Mouse (Mus musculus) layer of hippocampus, adult 2 months (tissue): ENCODE data around the gene Acer1. TPM values are rescaled to one million over a fixed set of nuclear protein-coding genes. Genes with fewer than 3 reads are reported as not detected.

Experiments
- DNase-seq, 2 experiments: peaks; one replicate each; pipeline ENCODE4 v3.0.0; 2022; ENCODE audit warnings: low spot score in 2 of 2
- H3K27ac ChIP-seq: fragments of 200-600 bp; 2 replicates; pipeline ENCODE4 v1.8.1; 2022
- H3K4me3 ChIP-seq: fragments of 200-600 bp; 2 replicates; pipeline ENCODE4 v1.8.1; 2022; ENCODE audit warnings: mild to moderate bottlenecking
- CTCF ChIP-seq: fragments of 200-600 bp; conservative IDR thresholded peaks from 2 replicates; pipeline ENCODE4 v1.8.1; 2022; ENCODE audit warnings: antibody characterized with exemption, mild to moderate bottlenecking, moderate library complexity
- total RNA-seq, 2 experiments: library from RNA; stranded (reverse); gene quantifications; 2 replicates each; pipeline ENCODE4 v1.2.3; 2021

The Acer1 gene
- total RNA-seq, 2 experiments from 2014 or later = not detected

DNA sequence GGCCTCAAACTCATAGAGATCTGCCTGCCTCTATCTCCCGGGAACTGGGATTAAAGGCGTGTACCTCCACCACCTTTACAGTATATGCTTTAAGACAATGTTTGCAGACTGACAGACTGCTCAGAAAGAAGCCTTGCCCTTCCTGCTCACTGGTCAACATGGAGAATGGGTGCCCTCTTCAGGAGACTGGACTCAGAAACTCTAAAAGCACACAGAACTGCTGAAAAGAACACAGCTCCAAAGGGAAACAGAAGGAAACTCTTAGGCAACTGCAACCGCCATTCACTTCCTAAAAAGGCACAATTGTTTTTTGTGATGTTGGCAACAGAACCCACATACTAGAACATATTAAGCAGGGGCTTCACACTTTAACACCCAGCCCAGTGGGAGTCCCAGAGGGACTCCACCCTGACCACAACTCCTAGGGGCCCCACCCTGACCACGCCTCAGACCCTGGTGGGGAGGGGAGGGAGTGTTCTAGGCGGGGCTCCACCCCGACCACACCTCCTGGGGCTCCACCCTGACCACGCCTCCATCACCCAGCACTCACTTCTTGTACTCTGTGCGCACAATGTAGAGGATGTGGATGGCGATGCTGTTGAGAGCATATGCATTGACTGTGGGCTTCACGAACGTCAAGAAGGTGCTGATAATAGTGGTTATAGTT, 24.0 kb downstream of the Acer1 start:
- DNase-seq = no peak
- H3K27ac ChIP-seq = no peak overlapping the region
- peak; percentile 35 for TF ChIP-seq CTCF
- H3K4me3 ChIP-seq = no peak overlapping the region

DNA sequence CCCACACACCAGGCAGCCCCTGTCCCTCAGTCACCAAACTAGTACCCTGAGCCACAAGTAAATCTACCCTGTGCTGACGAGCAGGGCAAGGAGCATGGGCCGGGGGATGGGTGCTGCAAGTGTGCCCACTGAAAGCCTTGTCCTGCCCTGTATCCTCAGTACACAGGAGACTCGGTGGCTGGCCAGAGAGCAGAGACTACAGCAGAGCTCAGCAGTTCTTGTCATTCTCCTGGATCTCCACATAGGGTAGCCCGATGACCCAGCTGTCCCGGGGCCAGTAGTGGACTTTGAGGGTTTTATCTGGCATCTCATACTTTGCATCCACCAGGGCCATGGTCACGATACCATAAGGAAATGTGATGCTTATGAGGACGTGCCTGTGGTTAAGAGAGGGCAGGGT, 27.1 kb downstream of the Acer1 start:
- no peak for TF ChIP-seq CTCF
- DNase-seq = no peak
- Histone ChIP-seq H3K4me3 (no peak overlapping the region), H3K27ac (no peak overlapping the region)

DNA sequence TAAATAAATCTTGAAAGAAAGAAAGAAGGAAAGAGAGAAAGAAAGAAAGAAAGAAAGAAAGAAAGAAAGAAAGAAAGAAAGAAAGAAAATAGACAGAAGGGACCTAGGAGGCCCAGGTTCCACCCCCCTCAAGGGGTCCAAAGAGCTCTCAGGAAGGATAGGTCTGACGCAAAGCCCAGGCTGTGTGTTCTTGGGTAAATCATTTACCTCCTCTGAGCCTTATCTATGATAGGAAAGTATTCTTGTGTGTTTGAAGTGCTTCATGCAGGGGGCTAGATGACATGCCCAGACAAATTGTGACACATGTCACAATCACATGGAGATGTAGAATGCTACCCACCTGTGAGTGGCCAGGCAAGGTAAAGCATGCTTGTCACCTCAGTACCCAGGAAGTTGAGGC, 29.3 kb downstream of the Acer1 start:
- H3K4me3 ChIP-seq = no peak overlapping the region
- H3K27ac ChIP-seq = no peak overlapping the region
- DNase-seq = no peak
- no peak for TF ChIP-seq CTCF

GRCm38 (mm10) chr17:56950915-56951314, 31.0 kb downstream of the Acer1 start:
- peak; percentile 90 for TF ChIP-seq CTCF
- H3K4me3 ChIP-seq = no peak overlapping the region
- DNase-seq = peak in 1 of 2 experiments; percentile 49
- H3K27ac ChIP-seq = no peak overlapping the region

DNA sequence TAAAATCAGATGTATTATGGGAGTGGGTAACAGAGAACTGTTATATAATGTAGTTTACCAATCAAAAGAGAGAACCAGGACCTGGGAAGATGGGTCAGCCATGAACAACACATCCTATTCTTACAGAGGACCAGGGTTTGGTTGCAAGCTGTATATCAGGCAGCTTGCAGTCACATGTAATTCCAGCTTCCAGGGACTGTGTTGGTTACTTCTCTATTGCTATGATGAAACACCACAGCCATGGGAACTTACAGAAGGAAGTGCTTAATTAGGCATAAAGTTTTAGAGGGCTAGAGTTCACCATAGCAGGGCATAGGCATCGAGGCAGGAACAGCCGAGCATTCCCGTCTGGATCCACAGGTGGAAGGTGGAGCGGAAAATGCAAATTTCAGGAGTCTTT, 43.2 kb downstream of the Acer1 start:
- no peak for TF ChIP-seq CTCF
- Histone ChIP-seq H3K27ac (no peak overlapping the region), H3K4me3 (no peak overlapping the region)
- no peak for DNase-seq

DNA sequence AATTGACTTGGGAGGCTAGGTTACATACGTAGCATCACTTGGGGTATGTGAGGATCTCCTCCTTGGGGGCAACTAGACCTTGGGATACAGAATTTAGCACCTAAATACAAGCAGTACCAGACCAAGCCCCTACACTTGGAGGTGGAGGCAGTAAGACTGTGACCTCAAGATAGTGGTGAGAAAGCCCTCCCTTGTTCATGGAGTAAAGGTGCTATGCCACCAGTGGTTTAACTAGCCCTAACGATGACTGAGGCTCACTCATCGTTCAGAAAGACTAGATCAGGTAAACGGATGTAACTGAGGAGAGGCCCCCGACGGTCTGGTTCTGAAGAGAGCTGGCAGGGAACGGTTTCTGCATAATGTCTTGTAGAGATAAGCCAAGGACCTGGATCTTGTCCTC, 45.2 kb downstream of the Acer1 start:
- H3K4me3 ChIP-seq = no peak overlapping the region
- DNase-seq = no peak
- no peak overlapping the region for H3K27ac ChIP-seq
- no peak for TF ChIP-seq CTCF

GRCm38 (mm10) chr17:56935363-56936131, 46.4 kb downstream of the Acer1 start, which contains the start of gene Mllt1:
Gene Mllt1 (minus strand): TSS chr17:56935415.
- peak within 1 kb of the TSS; percentile 95 for H3K4me3 ChIP-seq
- H3K27ac ChIP-seq = peak within 1 kb of the TSS; percentile 90
- peak; percentile 98 to 100 for DNase-seq
- peak; percentile 77 for TF ChIP-seq CTCF

DNA sequence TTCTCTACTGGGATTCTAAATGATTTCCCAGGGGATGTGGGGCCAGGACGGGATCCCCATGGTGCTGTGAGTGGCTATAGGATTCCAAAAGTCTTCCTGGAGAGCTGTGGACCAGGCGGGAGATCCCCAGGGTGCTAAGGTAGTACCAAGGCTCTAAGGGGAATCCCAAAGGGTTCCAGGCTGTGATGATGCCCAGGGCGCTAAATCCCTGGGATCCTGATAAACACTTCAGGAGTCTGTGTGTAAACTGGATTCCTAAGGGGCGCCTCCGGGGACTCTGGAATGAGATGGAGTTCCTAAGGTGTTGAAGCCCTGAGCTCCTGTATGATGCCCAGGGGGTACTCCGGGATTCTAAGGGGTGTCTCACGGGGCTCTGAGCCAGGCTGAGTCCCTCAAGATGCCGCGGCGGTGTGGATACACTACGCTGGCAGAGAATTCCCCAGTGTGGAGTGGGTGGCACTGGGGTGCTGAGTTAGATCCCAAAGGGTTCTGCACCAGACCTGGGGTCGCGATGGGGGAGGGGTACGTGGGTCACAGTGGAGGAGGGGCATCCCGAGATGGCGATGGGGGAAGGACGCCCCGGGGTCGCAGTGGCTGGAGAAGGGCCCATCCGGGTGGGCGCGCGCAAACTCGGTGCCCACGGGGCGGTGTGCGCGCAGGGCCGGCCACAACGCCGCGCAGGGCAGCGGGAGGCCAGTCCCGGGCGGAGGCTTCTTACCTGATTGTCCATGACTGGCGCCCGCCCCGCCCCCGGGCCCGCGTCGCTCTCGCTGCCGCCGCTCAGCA, 47.2 kb downstream of the Acer1 start:
- peak; percentile 16 to 41 for DNase-seq
- peak overlapping the region; percentile 95 for H3K4me3 ChIP-seq
- H3K27ac ChIP-seq = peak overlapping the region; percentile 90
- no peak for TF ChIP-seq CTCF

GRCm38 (mm10) chr17:56933395-56933794, 48.5 kb downstream of the Acer1 start:
- TF ChIP-seq CTCF = no peak
- no peak overlapping the region for H3K4me3 ChIP-seq
- no peak overlapping the region for H3K27ac ChIP-seq
- no peak for DNase-seq

DNA sequence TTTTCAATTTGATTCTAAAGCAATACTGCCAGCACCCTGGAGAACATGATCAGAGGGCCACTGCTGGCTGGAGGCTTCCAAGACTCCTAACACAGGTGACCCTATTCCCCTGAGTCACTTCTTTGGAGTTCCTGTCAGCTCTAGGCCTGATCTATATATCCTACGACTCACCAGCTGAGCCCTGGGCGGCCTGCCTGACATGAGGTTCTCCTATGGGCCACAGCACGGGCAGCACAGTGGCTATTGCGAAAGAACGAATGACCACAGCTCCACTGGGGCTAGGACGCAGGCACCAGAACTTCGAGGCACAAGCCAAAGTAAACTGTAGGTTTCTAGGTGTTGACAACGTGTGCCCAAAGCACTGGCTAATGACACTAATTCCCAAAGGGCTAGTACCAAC, 51.9 kb downstream of the Acer1 start:
- Histone ChIP-seq H3K4me3 (no peak overlapping the region), H3K27ac (no peak overlapping the region)
- TF ChIP-seq CTCF = no peak
- no peak for DNase-seq

GRCm38 (mm10) chr17:56929530-56929929, 52.4 kb downstream of the Acer1 start:
- TF ChIP-seq CTCF = no peak
- Histone ChIP-seq H3K4me3 (no peak overlapping the region), H3K27ac (no peak overlapping the region)
- DNase-seq = no peak

- no peak for TF ChIP-seq CTCF
- Histone ChIP-seq H3K27ac (no peak overlapping the region), H3K4me3 (no peak overlapping the region)
- no peak for DNase-seq
These were observed 52.8 kb downstream of the Acer1 start for GRCm38 (mm10) chr17:56929101-56929500.

DNA sequence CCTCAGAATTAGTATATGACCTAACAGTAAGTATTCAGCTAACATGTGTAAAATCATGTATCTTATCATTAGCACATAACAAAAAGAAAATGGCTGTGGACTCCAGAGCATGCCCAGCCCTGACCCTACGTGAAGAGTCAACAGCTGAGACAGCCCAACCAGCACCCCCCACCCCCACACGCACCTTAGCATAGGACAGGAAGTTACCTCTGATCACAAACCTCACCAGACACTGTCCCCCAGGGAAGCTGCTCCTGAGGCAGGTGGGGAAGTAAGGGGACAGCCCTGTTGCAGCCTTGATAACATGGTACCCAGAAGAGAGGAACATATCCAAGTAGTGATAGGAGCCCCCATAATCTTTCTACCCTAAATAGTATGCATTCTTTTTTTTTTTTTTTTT, 55.9 kb downstream of the Acer1 start:
- DNase-seq = no peak
- no peak for TF ChIP-seq CTCF
- no peak overlapping the region for H3K4me3 ChIP-seq
- H3K27ac ChIP-seq = no peak overlapping the region

- no peak for DNase-seq
- TF ChIP-seq CTCF = no peak
- H3K27ac ChIP-seq = no peak overlapping the region
- H3K4me3 ChIP-seq = no peak overlapping the region
These were observed 62.2 kb downstream of the Acer1 start for GRCm38 (mm10) chr17:56919725-56920124.
